Mouse (Mus musculus) kidney, embryonic 15.5 days (tissue): ENCODE data around the gene Klhl28. TPM values are rescaled to one million over a fixed set of nuclear protein-coding genes. Genes with fewer than 3 reads are reported as not detected.

Source experiments
- ATAC-seq: fragments of 200-750 bp; cut with Nextera tagmentation; replicated peaks from 2 replicates; pipeline ENCODE4 v1.8.0; 2017; ENCODE audit warnings: moderate TSS enrichment; ENCODE audit not compliant: low FRiP score
- H3K27ac ChIP-seq: fragments of 300-500 bp; sonication (generic); 2 replicates; pipeline ENCODE4 v1.5.1; 2015; ENCODE audit warnings: mild to moderate bottlenecking, inconsistent platforms
- H3K27me3 ChIP-seq: fragments of 300-500 bp; sonication (generic); 2 replicates; pipeline ENCODE4 v1.6.1; 2015; ENCODE audit warnings: inconsistent platforms
- H3K36me3 ChIP-seq: fragments of 300-500 bp; sonication (generic); 2 replicates; pipeline ENCODE4 v1.6.1; 2015; ENCODE audit warnings: inconsistent platforms
- H3K4me1 ChIP-seq: fragments of 300-500 bp; sonication (generic); 2 replicates; pipeline ENCODE4 v1.6.1; 2015; ENCODE audit warnings: inconsistent platforms
- H3K4me2 ChIP-seq: fragments of 300-500 bp; sonication (generic); 2 replicates; pipeline ENCODE4 v1.6.1; 2015; ENCODE audit warnings: moderate library complexity, mild to moderate bottlenecking, inconsistent platforms
- H3K4me3 ChIP-seq: fragments of 300-500 bp; sonication (generic); replicated peaks from 2 replicates; pipeline ENCODE4 v1.5.1; 2015; ENCODE audit warnings: mild to moderate bottlenecking, inconsistent platforms
- H3K9ac ChIP-seq: fragments of 300-500 bp; sonication (generic); 2 replicates; pipeline ENCODE4 v1.6.1; 2015; ENCODE audit warnings: mild to moderate bottlenecking, inconsistent platforms
- H3K9me3 ChIP-seq: fragments of 300-500 bp; sonication (generic); replicated peaks from 2 replicates; pipeline ENCODE4 v1.6.1; 2016; ENCODE audit warnings: inconsistent platforms
- WGBS: fragments of 180-500 bp; shearing (Covaris S2); methylation state at CpG from one replicate; pipeline ENCODE4 v1.1.7; 2015; ENCODE audit warnings: mixed read lengths; 5-methylcytosine and 5-hydroxymethylcytosine counted together
- polyA plus RNA-seq: library from polyadenylated mRNA; unstranded; fragments of >200 nt; fragmentation: Nextera tagmentation; extraction: Ambion mirVana; gene quantifications from 2 replicates; pipeline ENCODE4 v1.2.1, GENCODE M21; 2015

Klhl28 gene
- polyA plus RNA-seq, 1 experiment from 2014 or later, result 9.9 TPM

- WGBS, result 22% methylated on average over 4 of the region's 4 CpGs
- Histone ChIP-seq H3K27ac (peak overlapping the region; percentile 81), H3K4me2 (peak overlapping the region; percentile 81), H3K36me3 (no peaks in the 10 kb centered on the region), H3K27me3 (no peaks in the 10 kb centered on the region), H3K4me1 (peaks cover 17% of the 10 kb centered on the region), H3K9ac (peak overlapping the region; percentile 58), H3K9me3 (no peaks in the 10 kb centered on the region), H3K4me3 (peak overlapping the region; percentile 93)
- ATAC-seq, result no peak
Observed at GRCm38 (mm10) chr12:64964560-64964959, 774 bp downstream of the Klhl28 start.

- 0 out of 2 replicates have a peak, but pooled peaks cover 9% of the 10 kb centered on the region for H3K36me3 ChIP-seq
- H3K4me1 ChIP-seq, result no peaks in the 10 kb centered on the region
- H3K27me3 ChIP-seq, result no peaks in the 10 kb centered on the region
- H3K4me2 ChIP-seq, result no peak overlapping the region
- WGBS, result 90% methylated on average over 2 of the region's 2 CpGs
- no peak overlapping the region for H3K9ac ChIP-seq
- no peak overlapping the region for H3K27ac ChIP-seq
- H3K4me3 ChIP-seq, result no peak overlapping the region
- no peaks in the 10 kb centered on the region for H3K9me3 ChIP-seq
- no peak for ATAC-seq
Observed at GRCm38 (mm10) chr12:64937493-64937892, 27.8 kb downstream of the Klhl28 start.

GRCm38 (mm10) chr12:64917578-64918471, 47.5 kb downstream of the Klhl28 start, which contains the start of gene Gm527:
TSS of gene Gm527 (plus strand) at chr12:64917906.
- Histone ChIP-seq H3K4me1 (0 out of 2 replicates have a peak, but pooled peaks cover 5% of the 10 kb centered on the region), H3K27me3 (no peaks in the 10 kb centered on the region), H3K9ac (peak within 1 kb of the TSS; percentile 76), H3K36me3 (peaks cover 3% of the 10 kb centered on the region; the same call in 1 of the 2 replicates), H3K4me2 (peak within 1 kb of the TSS; percentile 85), H3K9me3 (no peaks in the 10 kb centered on the region), H3K27ac (peak within 1 kb of the TSS; percentile 70), H3K4me3 (peak within 1 kb of the TSS; percentile 91)
- WGBS, result under 1% methylated on average over 43 of the region's 93 CpGs
- peak; percentile 100 for ATAC-seq

DNA sequence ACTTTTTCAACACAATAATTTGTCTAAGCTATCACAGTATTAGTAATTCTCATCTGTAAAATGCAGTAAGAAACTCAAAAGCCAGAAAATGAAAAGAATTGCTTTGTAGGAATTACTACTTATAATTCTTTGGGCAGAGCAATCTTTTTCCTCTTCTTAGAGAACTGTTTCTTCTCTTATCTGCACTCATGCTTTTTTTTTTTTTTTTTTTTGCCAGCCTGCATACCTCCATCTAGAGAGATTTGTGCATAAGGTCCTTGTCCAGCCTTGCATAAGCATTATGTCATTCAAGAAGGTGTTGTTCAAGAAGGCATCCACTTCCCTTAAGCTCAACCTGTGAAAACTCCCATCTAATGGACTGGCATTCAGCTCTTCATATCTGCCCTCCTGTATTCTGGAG, 48.6 kb downstream of the Klhl28 start:
- Histone ChIP-seq H3K27ac (no peak overlapping the region), H3K4me3 (no peak overlapping the region), H3K4me1 (0 out of 2 replicates have a peak, but pooled peaks cover 5% of the 10 kb centered on the region), H3K36me3 (no peaks in the 10 kb centered on the region), H3K9ac (no peak overlapping the region), H3K4me2 (no peak overlapping the region), H3K27me3 (no peaks in the 10 kb centered on the region), H3K9me3 (no peaks in the 10 kb centered on the region)
- ATAC-seq, result no peak

DNA sequence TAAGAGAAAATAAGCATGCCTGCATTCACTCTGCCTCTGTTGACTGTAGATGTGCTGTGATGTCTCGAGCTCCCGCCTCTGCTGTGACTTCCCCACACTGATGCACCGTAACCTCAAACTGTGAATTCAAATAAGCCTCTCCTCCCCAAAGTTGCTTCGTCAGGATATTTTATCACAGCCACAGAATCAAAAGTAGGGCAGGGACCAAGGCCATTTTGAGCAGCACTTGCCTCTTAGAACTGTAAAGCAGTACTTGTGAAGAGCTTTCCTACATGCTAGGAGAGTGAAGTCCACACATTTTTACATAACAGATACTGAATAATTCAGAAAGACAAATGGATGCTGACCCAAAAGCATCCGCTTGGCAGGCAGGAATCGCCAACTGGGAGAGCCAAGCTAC, 52.3 kb downstream of the Klhl28 start:
- H3K9me3 ChIP-seq, result no peaks in the 10 kb centered on the region
- no peak overlapping the region for H3K4me2 ChIP-seq
- H3K36me3 ChIP-seq, result no peaks in the 10 kb centered on the region
- H3K27ac ChIP-seq, result no peak overlapping the region
- WGBS, result 77% methylated on average over 6 of the region's 6 CpGs
- no peaks in the 10 kb centered on the region for H3K27me3 ChIP-seq
- H3K9ac ChIP-seq, result no peak overlapping the region
- H3K4me1 ChIP-seq, result no peaks in the 10 kb centered on the region
- no peak overlapping the region for H3K4me3 ChIP-seq
- no peak for ATAC-seq

- no peak overlapping the region for H3K4me2 ChIP-seq
- H3K4me3 ChIP-seq, result no peak overlapping the region
- H3K9me3 ChIP-seq, result no peaks in the 10 kb centered on the region
- H3K36me3 ChIP-seq, result no peaks in the 10 kb centered on the region
- no peak overlapping the region for H3K9ac ChIP-seq
- no peak overlapping the region for H3K27ac ChIP-seq
- H3K4me1 ChIP-seq, result peaks cover 13% of the 10 kb centered on the region
- no peaks in the 10 kb centered on the region for H3K27me3 ChIP-seq
- 42% methylated on average over 8 of the region's 8 CpGs for WGBS
- peak; percentile 36; the same call in 1 of the 2 replicates for ATAC-seq
Observed at GRCm38 (mm10) chr12:64903186-64903585, 62.1 kb downstream of the Klhl28 start.

DNA sequence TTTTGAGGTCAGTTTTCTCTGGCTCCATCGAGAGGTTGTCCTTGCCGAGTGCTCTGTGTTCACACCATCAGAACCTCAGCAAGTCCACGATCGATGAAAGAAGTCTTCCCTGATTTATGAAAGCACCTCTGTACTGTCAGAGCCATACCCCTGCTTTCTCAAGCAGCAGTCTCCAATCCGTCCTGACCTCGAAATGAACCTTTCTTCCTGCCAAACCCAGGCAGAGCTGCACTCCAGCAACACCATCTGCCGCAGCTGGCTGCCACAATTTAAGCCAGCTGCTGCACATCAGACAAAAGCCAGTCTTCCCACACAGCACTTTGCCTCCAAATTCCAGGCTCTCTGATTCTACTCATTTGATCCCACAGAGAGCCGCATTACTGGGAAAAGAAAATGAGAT, 62.8 kb downstream of the Klhl28 start:
- H3K9me3 ChIP-seq, result no peaks in the 10 kb centered on the region
- H3K27ac ChIP-seq, result 0 out of 2 replicates have a peak overlapping the region, but pooled peaks have one; percentile 35
- H3K4me2 ChIP-seq, result peak overlapping the region; percentile 36; the same call in 1 of the 2 replicates
- H3K4me1 ChIP-seq, result peaks cover 13% of the 10 kb centered on the region
- H3K4me3 ChIP-seq, result no peak overlapping the region
- no peak overlapping the region for H3K9ac ChIP-seq
- no peaks in the 10 kb centered on the region for H3K27me3 ChIP-seq
- H3K36me3 ChIP-seq, result no peaks in the 10 kb centered on the region
- 11% methylated on average over 8 of the region's 8 CpGs for WGBS
- ATAC-seq, result peak; percentile 91

- H3K9me3 ChIP-seq, result no peaks in the 10 kb centered on the region
- no peak overlapping the region for H3K27ac ChIP-seq
- no peaks in the 10 kb centered on the region for H3K36me3 ChIP-seq
- no peak overlapping the region for H3K4me2 ChIP-seq
- WGBS, result 42% methylated on average over 4 of the region's 4 CpGs
- H3K27me3 ChIP-seq, result no peaks in the 10 kb centered on the region
- H3K4me1 ChIP-seq, result peaks cover 2% of the 10 kb centered on the region; the same call in 1 of the 2 replicates
- no peak overlapping the region for H3K9ac ChIP-seq
- no peak for ATAC-seq
- no peak overlapping the region for H3K4me3 ChIP-seq
Observed at GRCm38 (mm10) chr12:64897060-64897730, 68.1 kb downstream of the Klhl28 start.

Other genes starting within 250 kb of the Klhl28 start
- gene Gm527, start 47.6 kb downstream of the Klhl28 start, polyA plus RNA-seq, result 2.0 and 3.9 TPM in 2 replicates
- gene Togaram1, start 270 bp upstream of the Klhl28 start, polyA plus RNA-seq, result 30.2 and 31.3 TPM in 2 replicates
- 52.3 and 55.4 TPM in 2 replicates for gene Prpf39, start 70.8 kb upstream of the Klhl28 start, polyA plus RNA-seq
- gene Fkbp3, start 108.5 kb upstream of the Klhl28 start, polyA plus RNA-seq, result 492 and 540 TPM in 2 replicates
- gene Fancm, start 110.1 kb upstream of the Klhl28 start, polyA plus RNA-seq, result 9.9 and 10.3 TPM in 2 replicates
- 59.3 and 67.9 TPM in 2 replicates for gene Mis18bp1, start 207.1 kb upstream of the Klhl28 start, polyA plus RNA-seq